ENCODE assay signal across 8 mouse cellular contexts in genomic region chr4:122835530-122836402, GRCm38 (mm10). TPM values are rescaled to one million over a fixed set of nuclear protein-coding genes. Genes with fewer than 3 reads are reported as not detected.
DNase-seq lines count a peak whose midpoint lies in the region; ATAC-seq lines count a peak whose summit lies in the region.

Ppt1 (plus strand) TSS chr4:122836242.

- H3K9ac ChIP-seq in hindbrain, embryonic 11.5 days (ENCODE audit: low read depth, low read length) = peak within 1 kb of the TSS; percentile 74

- peaks cover 4% of the 10 kb centered on the region; the same call in 1 of the 2 replicates for H3K4me1 ChIP-seq in hindbrain, embryonic 11.5 days (replicated peaks; ENCODE audit: control insufficient read depth, insufficient read depth, low read length)

- DNase-seq in MN1 (ENCODE audit: low spot score) = peak; percentile 89
- peak; percentile 90 for DNase-seq in cerebellum, adult 9-10 months
- peak; percentile 91 to 96 for DNase-seq in frontal cortex, adult 2 months (ENCODE audit: extremely low spot score in 1 of 2, low spot score in 1 of 2)
- DNase-seq in hindbrain, embryonic 11.5 days (ENCODE audit: low spot score) = peak; percentile 94
- peak; percentile 87 to 92 for DNase-seq in layer of hippocampus, postnatal 10 days (ENCODE audit: low spot score in 2 of 2)
- peak; percentile 90 for DNase-seq in lung, postnatal 10 days
- peak; percentile 84 for DNase-seq in ovary, postnatal 36 days (ENCODE audit: low spot score)
- peak; percentile 91 for DNase-seq in thymus, postnatal 25 days

- peak within 1 kb of the TSS; percentile 41 for H3K4me2 ChIP-seq in hindbrain, embryonic 11.5 days (replicated peaks; ENCODE audit: low read depth, low read length)

- H3K27me3 ChIP-seq in hindbrain, embryonic 11.5 days (ENCODE audit: control insufficient read depth, insufficient read depth, low read length) = no peaks in the 10 kb centered on the region

- peak within 1 kb of the TSS; percentile 31; the same call in 1 of the 2 replicates for H3K27ac ChIP-seq in hindbrain, embryonic 11.5 days (ENCODE audit: low read depth, low read length)

- 6% methylated on average over 31 of the region's 31 CpGs for WGBS in hindbrain, embryonic 11.5 days

- H3K36me3 ChIP-seq in hindbrain, embryonic 11.5 days (ENCODE audit: control insufficient read depth, insufficient read depth, low read length) = no peaks in the 10 kb centered on the region

- ATAC-seq in hindbrain, embryonic 11.5 days (ENCODE audit: low FRiP score) = peak; percentile 84

- H3K9me3 ChIP-seq in hindbrain, embryonic 11.5 days (ENCODE audit: control insufficient read depth, low read length) = no peaks in the 10 kb centered on the region

- peak within 1 kb of the TSS; percentile 60 for H3K4me3 ChIP-seq in hindbrain, embryonic 11.5 days (ENCODE audit: low read depth, low read length)

RNA-seq across cellular contexts. Expression of gene Ppt1, which starts in this region (rescaled TPM):
- polyA plus RNA-seq in frontal cortex, adult 2 months (2012; rRNA removed) = 106 and 119 TPM in 2 replicates
- polyA plus RNA-seq in hindbrain, embryonic 11.5 days (2014; fragmentation: Nextera tagmentation; extraction: Ambion mirVana) = 65.5 and 73.1 TPM in 2 replicates
- total RNA-seq in layer of hippocampus, postnatal 10 days (2021) = 10 to 100 TPM; 65.8 to 73.0 TPM

Comparison
In these comparisons a context has a peak if more than half of its experiments do, and no peak if none do; other contexts are left out.
1. Peak in every context shown above with its lines: DNase-seq, ATAC-seq, H3K4me3 ChIP-seq and H3K27ac ChIP-seq.